Mouse (Mus musculus) kidney, postnatal 14 days (tissue): ENCODE measurements at regions not wholly inside any gene's neighbourhood (a gene's known extent, or its start where the extent isn't known, plus 50 kb on each side); places are given as distances from the start of the nearest gene placed in this dataset.

Experiments used
- DNase-seq: peaks from one replicate; pipeline ENCODE4 v3.0.0; 2022; ENCODE audit warnings: mixed read lengths

DNA sequence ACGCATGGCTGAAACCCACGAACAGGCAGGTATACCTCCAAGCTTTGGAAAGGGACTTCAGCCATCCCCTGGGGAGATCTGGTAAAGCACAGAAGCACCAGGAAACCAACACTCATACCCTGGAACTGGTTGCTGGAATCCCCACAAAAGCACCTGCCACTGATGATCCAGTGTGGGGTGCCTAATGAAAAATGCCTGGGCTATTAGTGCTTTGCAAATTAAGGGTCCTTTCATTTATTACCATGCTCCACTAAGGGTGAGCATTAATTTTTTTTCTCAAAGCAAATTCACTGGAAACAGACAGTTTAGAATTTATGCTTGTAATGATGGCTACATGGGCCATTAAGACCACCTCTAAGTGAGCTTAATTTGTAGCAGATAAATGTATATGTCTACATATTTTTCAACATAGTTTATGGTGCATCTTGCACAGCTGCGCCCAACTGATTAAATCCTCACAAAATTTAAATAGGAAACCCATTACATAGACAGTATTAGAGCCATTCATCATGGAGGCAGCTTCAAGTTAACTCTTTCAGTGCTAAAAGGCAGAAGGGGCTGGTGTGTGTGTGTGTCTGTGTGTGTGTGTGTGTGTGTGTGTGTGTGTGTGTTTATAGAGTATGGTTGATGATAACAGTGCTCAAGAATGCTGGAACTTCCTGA lies 201.8 kb downstream of the Cbln1 start:
- DNase-seq, result no peak

DNA sequence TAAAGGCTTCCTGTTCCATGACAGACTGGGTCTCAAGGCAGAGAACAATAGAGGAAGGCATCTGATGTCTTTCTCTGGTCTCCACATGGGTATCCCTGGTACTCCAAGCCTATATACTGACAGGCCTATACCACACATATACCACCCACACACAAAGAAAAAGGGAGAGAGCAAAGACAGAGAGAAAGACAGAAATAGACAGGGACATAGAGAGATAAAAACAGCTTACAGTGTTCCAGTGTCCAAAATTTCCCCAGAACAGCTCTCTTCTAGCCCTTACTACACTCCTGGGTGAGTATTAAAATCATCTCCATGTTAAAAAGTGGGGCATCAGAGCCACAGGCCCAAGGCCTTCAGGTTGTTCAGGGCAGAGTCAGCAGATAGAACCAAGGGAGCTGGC lies 204.2 kb downstream of the Cbln1 start:
- no peak for DNase-seq

DNA sequence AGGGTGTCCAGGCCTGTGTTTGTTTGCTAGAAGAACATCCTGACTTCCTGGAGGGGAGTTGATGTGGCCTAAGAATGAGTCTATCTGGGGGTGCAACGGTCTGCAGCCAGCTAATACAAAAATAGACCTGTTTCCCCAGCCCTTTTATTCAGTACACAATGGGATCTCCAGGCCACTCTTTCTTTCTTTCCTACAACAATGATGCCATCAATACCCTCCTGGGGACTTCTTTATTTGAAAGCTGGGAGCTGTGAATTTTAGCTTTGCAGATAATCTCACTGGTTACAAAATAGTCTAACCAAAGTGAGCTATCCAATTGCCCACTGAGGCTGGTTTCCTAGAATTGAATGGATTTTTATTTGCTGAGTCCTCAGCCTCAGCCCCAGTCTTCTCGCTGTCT lies 207.4 kb downstream of the Cbln1 start:
- DNase-seq, result no peak

DNA sequence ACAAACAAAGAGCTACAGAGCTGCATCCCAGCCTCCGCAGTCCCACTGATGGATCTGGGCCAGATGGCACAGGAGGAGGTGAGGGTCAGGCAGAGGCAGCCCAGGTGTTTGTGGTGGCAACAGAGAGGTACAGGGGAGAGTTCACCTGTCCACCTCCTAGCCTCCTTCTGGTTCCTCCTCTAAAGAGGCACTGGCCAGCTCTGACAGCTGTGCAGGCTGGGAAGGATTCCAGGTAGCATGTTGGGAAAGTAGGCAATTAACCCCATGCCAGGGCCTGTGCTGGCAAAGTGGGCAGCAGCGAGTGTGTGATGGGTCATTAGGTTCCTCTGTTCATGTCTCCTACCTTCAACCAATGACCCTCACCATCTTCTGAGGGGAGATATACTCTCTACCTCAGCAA lies 212.1 kb downstream of the Cbln1 start:
- DNase-seq, result no peak

DNA sequence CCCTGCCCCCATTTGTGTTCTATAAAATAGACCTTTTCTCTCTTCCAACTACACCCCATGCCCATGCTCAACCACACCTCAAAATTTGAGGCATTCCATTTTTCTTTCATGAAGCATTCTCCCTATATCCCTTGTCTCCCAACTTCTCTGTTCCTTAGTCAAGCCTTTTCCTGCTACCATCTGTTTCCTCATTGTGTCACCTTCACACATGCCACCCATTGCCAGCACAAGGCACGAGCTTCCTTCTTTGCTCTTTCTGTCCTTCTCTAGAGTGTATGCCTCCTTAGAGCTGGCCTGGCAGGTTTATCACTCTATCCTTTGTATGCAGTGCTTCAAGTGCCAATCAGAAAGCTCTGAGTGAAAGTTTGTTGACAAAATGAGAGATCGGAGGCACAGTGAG lies 229.7 kb downstream of the Cbln1 start:
- DNase-seq, result no peak

DNA sequence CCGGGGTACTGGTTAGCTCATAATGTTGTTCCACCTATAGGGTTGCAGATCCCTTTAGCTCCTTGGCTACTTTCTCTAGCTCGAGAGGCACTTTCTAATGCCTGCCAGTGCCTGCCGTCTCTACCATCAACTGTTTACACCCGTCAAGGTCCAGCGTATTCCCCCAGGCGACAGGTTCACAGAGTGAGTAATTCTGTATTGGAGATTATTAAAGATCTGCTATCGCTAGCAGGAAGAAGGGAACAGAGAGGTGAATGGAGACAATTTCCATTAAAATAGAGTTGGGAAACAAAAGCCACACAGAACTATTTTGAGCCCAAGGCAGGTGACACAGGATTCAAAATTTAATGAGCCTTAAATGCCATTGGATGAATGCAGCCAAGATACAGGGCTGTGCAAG lies 235.2 kb downstream of the Cbln1 start:
- no peak for DNase-seq

DNA sequence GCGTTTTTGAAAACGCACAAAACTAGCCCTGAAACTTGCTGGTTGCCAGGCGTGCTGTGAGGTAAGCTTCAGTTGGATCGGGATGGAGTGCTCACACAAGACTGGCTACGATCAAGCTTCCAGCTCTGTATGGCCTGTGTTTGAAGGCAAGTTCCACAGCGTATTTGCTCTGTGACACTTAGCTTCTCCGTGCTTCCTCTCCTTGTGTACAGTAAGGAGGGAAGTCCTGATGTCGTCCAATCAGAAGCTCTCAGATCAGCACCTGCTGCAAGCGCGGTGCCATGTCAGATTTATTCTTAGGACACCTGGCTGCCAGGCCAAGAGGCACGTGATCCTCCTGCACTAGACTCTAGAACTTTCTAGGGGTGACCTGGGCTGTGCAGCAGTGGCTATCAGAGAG lies 236.0 kb downstream of the Cbln1 start:
- DNase-seq, result no peak

DNA sequence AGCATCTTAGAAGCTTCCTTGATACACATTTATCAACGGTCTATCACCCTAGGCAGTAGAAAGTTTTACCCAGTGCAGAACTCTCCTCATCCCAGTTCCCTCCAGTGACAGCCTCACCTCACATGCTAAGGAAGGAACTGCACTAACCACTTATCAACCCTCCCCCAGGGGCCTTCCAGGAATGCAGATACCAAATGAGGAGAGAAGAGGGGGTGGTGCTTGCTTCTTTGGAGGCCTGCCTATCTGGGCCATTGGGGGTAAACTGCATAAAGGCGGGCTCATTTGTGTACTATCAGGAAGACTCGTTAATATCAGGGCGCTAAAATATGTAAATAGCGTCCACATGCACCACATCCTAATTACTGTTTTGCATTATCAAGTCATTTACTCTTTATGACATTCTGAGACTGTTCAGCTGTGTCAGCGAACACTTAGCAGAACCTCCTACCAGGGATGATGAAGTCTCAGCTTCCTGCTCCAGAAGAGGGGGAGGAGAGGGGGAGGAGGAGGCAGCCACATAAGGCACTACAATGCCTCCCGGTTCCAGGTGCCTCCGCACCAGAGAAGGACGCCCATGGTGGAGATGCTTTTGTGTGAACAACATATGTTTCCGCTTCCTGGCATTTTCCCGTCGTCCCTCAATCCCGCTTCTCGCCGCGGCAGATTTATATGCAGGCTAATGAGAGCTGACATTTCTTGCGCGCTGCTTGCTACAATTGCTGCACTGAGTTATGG lies 236.9 kb downstream of the Cbln1 start:
- DNase-seq, result peak; percentile 6

DNA sequence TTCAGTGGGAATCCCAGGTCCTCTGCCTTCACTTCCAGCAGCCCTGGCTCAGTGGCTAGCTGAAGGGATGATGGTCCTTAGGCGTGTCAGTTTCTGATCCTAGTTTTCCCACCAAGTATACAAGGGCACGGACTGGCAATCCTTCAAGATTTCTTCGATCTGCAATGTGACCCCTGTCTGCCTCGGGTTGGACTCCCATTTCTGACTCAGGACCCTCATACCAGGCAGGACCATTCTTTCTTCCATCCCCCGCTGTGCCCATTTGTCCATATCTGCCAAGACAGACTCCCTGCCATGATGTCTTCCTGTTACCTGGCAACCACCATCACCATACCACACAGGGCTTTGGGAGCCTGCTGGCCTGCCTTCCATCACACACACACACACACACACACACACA lies 238.1 kb downstream of the Cbln1 start:
- no peak for DNase-seq

DNA sequence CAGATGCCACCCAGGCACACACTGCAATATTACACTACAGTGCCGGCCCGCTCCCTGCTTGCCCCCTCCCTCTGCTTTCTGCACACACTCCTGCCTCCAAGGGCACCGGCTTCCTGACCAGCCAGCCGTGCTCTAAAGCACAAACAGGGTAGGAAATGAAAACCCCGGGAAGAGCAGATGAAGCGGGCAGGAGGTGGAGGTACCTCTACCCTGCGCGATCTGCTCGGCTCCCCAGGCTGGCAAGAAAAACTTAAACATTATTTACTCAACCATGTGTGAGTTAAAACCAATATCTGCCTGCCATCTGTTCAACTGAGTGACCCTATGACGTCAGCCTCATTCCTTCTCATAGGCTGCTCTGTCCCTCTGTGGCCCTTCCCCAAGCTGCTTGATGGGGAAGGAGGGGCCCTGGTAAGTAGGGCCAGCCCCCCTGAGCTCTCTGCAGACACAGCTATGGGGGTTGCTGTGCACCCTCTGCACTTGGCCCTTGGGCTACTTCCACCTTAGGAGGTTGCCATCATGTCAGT lies 238.5 kb downstream of the Cbln1 start:
- no peak for DNase-seq

DNA sequence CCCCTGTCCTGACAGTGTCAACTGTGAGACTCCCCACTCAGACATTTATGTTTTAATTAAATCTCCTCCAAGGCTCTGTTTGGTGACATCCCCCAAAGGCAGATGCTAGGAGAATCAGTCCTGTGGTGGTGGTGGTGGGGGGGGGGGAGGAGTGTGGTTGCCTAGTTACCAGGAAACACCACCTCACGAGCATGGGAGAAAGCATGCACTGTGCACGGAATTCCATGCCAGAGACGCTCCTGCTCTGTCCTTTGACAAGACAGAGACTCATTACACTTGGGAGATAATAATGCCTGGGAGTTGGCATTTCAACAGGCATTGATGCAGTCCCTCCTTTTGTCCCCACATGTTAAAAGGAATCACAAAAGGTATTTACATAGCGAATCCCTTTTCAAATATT lies 240.6 kb downstream of the Cbln1 start:
- no peak for DNase-seq

DNA sequence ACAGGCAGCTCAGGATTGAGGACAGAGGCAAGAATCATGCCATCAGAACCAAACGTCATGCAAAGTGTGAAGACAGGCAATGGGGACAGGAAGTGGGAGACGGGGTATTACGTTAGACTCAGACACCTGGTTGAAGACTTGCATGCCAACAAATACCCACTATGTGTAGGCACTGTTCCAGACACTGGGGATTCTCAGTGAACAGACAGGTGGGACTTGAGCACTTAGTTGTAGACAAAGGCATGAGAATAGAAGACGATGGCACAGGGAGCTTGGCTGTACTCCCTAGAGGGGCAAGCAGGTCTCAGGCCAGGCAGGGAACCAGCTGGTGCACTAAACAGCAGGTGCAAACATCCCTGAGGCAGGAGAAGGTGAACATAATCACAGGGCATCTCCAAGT lies 242.3 kb downstream of the Cbln1 start:
- DNase-seq, result no peak

DNA sequence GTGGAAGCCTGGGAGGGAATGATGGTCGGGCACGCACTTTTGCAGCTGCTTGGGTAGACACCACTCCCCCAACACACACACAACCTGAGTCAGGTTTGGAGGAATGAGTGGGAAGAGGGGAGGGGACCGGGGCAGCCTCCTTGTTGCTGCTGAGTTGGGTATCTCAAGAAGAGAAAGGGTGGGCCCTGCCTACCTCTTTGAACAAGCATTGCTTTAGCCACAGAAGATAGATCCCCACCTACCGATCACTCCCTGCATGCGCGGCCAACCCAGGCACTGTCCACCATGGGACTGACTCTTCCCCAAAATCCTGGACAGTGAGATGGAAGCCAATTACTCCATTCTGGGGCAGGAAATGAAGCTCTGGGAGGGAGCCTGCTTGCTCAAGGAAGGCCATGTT lies 243.2 kb downstream of the Cbln1 start:
- no peak for DNase-seq

DNA sequence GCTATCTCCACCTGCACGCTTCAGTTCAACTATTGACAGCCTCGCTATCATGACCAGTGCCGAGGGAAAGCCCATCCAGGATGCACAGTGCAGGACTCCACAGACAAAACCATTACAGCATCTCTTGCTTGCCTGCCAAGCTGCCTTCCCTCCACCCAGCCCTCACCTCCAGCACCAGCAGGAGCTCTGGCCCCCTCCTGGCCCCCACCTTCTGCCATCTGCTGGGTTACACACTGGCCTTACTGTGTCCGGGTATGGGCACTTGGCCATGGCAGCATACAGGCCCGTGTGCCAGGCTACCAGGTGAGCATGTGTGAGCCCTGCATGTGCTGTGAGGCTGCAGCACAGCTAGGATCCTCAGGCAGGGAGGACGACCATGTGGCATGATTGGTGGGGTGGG lies 243.6 kb downstream of the Cbln1 start:
- DNase-seq, result no peak

DNA sequence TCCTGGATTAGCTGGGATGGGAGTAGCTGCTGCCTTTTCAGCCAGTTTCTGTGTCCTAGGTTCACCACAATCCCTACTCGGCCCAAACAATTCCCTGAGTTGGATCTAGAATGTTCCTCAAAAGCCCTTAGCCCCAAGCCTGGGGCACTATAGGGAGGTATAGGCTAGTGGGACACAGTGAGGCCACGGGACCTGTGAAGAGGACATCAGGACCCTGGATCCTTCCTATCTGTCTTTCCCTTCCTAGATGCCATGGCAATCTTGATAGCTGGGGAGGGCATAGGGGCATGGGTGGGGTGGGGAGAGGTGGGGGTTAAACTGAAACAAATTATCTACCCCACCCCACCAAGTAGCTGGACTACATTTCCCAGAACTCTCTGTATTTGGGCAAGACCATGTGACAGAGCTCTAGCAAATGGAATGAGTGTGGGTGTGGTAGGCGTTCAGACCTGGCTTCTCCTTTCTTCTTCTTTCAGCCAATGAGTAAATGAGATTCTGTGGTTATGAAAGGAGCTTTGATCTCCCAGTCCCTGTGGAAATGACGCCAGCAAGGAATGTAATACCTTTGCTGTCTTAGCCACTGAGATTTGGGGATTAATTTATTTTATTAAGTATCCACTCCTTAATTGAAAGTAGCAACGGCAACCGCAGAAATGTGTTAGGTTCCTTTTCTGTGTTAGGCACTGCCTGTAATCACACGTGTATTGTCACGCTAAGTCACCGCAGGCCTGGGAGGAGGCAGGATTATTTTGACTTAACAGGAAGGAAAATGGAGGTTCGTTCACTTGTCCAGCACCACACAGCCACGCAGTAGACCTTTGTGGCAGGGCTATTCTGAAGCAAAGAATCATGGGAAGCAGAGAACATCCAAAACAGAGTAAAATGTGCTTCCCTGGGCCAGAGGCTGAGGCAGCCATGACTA lies 246.6 kb downstream of the Cbln1 start:
- no peak for DNase-seq

DNA sequence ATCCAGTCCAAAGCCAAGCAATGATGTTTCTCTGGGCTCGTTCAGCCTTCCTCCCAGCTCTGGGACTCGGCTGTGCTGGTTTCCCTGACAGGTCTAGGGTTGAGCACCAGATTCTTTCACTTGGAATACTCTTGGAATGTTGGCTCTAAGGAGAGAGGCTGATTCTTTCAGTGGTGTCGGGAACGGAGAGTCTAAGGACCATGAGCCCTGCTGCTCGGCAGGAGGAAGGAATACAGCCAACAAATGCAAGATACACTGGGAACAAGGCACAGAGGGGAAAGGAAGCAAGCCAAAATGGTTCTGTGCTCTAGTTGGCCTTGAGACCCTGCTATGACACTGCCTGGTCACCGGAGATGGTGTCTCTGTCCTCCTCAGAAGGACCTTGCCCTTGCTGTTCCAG lies 251.8 kb downstream of the Cbln1 start:
- DNase-seq, result no peak

DNA sequence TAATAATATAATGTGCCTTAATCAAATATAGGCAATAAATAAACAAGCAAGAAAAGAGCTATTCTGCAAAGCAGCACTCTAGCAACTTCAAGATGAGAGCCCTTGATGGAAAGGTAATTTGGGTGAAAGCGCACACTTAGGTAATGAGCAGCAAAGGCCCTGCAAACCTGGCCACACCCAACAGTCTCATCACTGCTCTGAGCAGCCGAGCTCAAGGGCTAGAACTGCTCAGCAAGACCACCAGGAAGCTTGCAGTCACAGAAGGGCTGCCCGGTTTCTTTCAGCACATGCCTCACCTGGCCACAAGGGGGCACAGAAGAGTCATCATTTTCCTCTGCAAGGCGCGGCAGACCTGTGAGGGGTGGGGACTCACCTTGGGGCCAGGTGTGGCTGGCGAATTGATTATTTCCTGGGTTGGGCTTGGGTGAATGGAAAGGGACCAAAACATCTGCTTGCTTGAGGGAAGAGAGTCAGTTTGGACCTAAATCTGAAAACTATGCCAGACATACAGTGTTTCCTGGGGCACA lies 253.4 kb downstream of the Cbln1 start:
- peak; percentile 34 for DNase-seq

DNA sequence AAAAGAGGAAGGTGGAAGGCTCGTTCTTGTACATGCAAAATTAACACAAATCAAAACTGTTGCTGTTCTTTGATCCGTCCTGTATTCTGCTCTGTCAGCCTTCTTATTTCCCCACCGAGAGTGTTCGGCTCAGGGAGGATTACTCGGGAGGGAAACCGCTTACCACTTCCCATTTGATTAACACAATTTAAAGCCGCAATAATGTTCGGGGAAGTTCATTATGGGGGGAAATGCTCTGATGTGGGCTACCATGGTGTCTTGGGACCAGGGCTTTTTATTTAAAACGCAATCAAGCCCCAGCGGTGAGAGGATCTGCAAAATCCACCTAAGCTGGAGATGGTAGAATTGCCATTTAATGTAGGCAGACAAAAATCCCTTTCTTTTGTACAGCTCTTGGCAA lies 257.4 kb downstream of the Cbln1 start:
- no peak for DNase-seq

DNA sequence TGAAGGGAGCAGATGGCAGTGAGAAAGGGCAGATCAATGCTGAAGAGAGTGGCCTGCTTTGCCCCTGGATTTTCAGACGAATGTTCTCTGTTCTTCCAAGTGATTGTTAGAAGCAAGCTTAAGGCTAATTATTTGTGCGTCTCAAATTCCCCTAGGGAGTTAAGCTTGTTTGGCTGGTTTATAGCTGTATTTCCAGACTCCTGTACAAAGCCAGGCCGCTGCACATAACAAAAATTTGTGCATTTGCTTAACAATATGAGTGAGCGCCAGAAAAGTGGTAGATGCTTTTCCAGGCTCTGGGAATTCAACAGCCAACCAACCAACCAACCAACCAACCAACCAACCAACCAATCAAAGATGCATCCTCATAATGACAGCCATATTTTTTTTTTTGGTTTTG lies 261.9 kb downstream of the Cbln1 start:
- DNase-seq, result no peak

DNA sequence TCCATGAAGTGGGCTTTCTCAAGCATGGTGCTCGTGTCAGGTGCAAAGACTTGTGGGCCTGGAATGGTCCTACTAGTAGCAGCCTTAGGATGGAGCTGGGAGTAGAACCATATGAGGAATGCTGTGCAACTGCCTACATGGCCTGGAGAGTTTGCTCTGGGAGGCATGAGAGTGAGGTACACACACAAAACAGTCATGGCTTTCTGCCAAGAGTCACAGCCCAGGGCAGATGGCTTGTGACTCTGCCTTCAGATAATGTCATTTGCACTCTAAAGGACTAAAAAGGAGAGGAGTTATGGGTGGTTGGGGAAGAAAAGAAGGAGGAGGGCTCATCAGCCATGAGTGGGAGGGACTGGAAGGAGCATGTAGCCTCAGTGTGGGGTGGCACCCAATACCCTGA lies 263.1 kb downstream of the Cbln1 start:
- no peak for DNase-seq

DNA sequence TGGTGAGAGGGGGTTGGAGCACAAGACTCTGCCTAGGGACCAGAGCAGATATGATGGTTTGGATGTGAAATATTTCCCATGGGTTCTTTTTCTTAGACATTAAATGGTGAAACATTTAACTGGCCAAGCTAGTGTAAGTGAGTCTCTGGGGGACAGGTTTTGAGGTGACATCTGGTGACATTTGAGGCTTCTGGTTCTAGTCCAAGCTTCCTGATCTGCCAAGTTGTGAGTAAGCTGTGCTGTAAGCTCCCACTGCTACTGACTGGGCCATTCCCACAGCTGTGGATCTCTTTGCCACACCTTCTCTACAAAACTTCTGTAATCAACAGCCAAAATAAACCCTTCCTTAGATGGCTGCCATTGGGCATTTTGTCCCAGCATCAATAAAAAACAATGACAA lies 264.4 kb downstream of the Cbln1 start:
- DNase-seq, result no peak

DNA sequence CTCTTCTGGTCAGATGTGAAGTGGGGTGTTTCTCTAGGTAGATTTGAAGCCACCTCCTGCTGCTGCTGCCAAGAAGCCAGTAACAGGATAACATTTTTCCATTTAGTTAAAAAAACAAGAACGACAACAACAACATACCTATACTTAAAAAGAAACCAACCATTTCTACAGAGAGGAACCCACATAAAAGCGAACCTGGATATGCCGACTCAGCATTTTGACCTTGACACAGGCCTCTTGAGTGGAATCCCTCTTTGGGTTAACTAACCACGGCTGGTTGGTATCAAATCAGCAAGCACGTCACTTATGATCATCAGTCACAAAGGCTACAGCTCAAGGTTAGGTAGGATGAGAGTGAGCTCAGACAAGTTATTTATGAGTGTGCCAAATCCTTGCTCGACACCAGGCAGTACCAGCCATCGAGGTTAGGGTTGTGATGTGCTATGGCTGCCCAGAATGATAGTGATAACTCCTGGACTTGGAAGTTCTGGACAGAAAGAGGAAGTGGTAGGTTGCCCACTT lies 269.7 kb downstream of the Cbln1 start:
- DNase-seq, result no peak
